Mouse (Mus musculus) fat pad, adult 2 months (tissue): ENCODE measurements around the gene Msl2.
A peak's percentile ranks its signal among the peaks of the same experiment; 100 is the strongest.

Experiments
- DNase-seq: peaks from one replicate; pipeline ENCODE4 v3.0.0-alpha.2; 2011; ENCODE audit warnings: low read depth, low spot score; ENCODE audit errors: extremely low read depth

Gene Msl2

DNA sequence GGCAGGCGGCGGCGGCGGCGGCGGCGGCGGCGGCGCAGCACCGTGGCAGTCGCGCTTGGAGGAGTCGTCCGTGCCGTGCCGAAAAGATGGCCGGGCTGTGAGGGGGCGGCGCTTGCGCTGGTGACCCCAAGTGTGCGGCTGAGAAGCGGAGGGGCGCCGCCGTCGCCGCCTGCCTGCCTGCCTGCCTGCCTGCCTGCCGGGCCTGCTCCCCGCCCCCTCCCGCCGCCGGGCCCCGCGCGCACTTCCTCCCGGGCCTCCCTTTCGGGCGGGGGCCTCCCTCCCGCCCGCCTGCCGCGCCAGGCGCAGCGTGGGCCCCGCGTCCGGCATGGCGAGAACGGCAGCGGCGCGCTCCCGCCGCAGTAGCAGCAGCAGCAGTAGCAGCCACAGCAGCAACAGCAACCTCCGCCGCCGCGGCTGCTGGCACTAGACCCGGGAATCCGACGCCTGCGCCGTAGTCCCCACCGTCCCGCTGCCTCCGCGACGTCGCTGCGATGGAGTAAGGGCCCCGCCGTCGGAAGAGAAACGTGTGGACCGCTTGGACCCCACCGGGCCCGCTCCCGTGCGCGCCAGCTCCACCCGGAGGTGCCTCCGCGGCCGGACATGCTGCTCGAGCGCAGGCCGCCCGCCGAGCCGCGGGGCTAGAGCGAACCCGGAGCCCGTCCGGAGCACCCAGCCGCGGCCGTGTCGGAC, 576 bp downstream of the Msl2 start:
- no peak for DNase-seq

DNA sequence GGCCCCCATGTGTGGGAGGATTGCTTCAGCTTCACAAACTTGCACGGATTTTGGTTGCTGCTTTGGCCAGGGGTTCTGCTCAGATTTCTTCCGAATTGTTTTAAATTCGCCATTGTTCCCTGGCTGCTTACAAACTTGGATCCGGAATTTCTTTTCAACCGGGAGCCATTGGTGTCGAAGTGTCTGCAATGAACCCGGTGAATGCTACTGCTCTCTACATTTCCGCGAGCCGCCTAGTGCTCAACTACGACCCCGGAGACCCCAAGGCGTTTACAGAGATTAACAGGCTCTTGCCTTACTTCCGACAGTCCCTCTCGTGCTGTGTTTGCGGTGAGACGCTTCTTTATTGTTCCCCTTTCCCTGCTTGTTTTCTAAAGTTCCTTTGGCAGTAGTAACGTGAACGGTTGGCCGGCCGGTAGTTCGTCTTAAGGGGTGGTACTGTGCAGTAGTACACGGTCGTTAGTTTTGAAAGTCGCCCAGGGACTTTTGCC, 1.2 kb downstream of the Msl2 start:
- DNase-seq: no peak

DNA sequence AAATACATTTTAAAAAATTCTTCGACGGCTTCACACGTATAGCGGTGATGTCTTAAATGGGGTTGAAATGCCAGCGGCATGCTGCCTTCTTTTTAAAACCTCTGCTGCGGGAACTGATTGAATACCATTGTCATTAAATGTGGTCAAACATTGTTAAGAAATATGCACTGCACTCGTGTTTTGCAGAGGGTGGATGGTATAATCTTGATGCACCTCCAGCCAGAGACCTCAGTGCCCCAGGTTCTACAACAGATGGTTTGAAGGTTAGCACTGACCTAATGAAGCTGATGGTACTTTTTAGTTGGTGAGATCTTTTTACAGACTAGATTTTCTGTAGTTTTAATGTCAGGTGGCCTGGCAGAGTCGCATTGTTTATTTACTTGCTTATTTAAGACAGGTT, 1.8 kb downstream of the Msl2 start:
- no peak for DNase-seq

DNA sequence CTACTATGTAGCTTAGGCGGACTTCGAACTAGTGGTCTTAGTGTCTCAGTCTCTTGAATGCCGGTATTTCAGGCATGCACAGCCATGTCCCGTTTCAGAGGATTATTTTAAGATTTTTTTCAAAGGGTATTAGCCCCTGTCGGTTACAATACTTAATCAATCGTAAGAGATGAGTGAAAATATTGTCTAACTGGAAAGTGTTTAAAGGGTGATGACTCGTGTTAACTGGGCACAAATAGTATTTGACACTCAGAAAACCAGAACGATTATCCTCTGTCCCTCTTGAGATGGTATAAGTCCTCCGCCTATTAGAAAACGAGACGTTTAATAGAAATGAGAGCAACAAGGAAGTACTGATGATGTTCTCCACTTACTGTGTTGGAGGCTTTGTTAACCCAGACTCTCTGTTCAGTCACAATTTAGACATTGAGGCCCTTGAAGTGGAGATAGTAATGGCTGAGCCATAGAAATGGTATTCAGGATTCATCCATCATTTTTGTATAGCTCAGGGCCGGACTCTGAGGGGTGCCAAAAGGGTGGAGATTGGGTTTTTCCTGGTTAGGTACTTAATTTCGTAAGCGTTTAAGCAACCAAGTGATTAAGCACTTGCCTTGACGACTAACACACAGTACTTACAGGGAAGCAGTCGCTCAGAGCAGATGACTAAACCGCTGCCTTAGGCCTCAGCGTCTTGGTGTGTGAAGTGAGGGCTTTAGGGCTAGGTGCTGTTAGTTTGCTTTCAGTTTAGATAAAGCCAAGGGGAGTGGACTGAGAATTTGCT, 2.4 kb downstream of the Msl2 start:
- peak; percentile 67 for DNase-seq

DNA sequence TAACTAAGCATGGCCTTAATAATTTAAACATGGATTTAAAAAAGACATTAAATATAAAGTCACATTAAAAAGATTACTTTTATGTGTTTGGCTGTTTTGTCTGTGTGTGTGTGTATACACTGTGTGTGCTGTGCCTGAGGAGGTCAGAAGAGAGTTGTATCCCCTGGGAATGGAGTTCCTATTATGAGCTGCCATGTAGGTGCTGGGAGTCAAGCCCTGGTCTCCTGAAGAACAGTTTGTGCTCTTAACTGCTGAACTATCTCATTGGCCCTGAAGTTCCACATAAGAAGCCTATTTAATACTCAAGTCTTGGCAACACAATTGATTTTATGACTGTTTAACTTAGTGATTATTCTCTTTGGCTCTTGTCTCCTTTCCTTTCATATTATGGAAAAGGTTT, 3.6 kb downstream of the Msl2 start:
- no peak for DNase-seq

DNA sequence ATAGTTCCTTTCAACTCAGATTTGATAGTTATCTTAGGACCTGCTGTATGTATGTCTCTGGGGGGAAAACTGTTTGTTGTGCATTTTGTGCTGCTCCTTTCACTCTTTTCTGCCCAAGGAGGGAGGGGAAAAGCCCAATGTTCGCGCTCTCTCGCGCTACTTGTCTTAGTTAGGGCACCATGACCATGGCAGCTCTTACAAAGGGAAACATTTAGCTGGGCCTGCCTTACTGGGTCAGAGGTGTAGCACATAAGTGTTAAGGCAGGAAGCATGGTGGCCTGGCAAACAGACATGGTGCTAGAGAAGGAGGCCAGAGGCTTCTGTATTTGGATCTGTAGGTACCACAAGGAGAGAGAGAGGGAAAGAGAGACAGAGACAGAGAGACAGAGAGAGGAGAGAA, 4.7 kb downstream of the Msl2 start:
- no peak for DNase-seq

DNA sequence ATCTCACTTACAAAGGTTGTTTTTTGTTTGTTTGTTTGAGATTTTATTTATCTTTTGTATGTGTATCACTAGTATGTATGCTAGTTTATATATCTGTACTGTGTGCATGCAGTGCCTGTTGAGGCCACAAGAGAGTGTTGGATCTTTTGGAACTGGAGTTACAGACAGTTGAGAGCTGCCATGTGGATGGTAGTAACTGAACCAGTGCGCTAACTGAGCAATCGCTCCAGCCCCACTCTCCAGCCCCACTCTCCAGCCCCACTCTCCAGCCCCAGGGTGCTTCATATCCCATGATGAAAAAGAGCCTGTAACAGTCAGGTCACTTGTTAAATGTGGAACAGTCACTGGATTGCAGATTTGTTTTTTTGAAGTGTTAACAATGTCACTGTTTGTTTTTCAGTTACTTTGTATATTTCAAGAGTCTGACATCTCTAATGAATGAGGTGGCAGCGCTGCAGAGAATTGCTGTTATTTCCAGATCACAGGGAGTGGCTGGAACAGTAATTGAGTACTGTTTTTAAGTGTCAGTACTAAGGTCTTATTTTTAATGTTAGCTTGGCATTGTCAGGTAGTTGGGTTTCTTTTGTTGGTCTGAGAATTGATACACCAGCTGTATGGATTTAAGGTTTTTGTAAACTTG, 6.3 kb downstream of the Msl2 start:
- no peak for DNase-seq

DNA sequence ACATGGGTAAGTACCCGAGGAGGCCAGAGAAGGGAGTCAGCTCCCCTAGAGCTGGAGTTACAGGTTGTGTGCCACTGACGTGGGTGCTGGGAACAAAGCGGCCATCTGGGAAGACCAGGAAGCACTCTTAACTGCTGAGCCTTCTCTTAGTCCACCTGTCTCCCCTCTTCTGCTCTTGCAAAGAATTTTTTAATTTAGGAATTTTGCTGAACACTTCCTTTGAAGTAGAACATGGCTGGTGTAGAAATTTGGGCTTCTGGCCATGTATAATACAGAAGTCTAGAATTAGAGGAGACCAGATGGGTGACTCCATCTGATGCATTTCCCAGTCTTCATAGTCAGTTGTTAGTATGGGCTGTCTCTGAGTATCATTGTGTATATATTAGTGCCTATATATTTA, 9.8 kb downstream of the Msl2 start:
- no peak for DNase-seq

DNA sequence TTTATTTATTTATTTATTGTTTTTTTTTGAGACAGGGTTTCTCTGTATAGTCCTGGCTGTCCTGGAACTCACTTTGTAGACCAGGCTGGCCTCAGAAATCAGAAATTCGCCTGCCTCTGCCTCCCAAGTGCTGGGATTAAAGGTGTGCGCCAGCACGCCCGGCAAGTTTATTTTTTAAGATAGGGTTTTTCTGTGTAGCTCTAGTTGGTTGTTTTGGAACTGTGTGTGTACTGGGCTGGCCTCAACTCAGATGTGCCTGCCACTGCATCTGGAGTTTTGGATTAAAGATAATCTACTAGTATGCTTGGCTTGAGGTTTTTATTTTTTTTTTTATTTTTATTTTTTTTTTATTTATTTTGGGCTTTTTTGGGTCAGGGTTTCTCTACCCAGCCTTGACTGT, 21.5 kb downstream of the Msl2 start:
- DNase-seq: no peak

DNA sequence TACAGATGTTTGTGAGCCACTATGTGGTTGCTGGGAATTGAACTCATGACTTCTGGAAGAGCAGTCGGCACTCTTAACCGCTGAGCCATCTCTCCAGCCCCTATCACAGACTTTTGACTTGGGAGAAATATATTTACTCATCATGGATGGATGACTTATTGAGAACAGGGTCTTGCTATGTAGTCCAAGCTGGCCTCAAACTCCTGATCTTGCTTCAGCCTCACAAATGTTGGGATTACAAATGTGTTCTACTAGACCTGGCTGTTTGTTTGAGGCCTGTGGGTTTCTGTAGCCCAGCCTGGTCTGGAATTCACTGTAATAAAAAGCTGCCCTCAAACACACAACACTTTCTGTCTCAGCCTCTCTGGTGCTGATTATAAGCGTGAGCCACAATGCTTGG, 22.6 kb downstream of the Msl2 start:
- DNase-seq: no peak

DNA sequence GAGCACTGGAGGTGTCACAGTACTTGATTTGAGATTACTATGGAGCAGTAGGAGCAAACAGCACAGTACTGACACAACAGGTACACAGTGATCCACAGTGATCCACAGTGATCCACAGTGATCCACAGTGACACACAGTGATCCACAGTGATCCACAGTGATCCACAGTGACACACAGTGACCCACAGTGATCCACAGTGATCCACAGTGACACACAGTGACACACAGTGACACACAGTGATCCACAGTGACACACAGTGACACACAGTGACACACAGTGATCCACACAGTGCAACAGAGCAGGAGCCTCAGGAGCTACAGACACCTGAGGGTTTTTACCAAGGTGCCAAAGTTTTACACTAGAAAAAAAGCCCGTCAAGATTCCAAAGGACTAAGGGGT, 23.6 kb downstream of the Msl2 start:
- no peak for DNase-seq

DNA sequence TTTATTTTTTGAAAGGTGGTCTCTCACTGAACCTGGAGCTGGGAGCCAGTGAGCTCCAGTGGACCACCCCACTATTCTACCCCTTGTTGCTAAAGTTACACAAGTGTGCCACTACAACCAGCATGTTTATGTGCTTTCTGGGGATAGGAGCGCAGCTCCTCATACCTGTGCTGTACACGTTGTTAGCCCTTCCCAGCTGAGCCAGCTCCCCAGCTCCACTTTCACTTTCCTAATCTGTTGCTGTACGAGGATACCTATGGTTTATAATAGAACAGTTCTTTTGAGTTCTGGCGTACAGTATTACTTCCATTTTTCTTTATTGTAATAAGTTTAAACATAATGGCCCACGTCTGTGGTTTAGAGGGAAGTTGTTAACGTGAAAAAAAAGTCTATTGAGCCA, 25.5 kb downstream of the Msl2 start:
- no peak for DNase-seq

DNA sequence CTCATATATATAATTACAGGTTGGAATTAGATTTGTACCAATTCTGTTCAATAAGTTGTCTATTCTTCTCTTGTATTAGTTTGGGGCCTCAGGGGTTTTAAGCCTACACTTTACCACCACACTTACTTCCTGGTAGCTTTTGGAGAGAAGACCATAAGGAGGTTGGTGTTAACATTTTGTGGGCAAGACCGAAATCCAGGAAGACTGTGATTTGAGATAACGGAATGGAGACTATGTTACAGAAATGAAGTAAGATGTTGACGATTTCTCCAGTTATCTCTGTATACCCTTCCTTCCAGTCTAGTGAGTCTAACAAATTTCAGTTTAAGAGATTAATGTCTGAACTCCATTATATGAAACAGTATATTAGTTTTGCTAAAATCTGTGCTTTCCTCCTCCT, 26.3 kb downstream of the Msl2 start:
- DNase-seq: no peak

DNA sequence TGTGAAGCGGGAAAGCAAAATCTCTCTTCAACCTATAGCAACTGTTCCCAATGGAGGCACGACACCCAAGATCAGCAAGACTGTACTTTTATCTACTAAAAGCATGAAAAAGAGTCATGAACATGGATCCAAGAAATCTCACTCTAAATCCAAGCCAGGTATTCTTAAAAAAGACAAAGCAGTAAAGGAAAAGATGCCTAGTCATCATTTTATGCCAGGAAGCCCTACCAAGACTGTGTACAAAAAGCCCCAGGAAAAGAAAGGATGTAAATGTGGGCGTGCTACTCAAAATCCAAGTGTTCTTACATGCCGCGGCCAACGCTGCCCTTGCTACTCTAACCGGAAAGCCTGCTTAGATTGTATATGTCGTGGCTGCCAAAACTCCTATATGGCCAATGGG, 27.6 kb downstream of the Msl2 start:
- DNase-seq: no peak

DNA sequence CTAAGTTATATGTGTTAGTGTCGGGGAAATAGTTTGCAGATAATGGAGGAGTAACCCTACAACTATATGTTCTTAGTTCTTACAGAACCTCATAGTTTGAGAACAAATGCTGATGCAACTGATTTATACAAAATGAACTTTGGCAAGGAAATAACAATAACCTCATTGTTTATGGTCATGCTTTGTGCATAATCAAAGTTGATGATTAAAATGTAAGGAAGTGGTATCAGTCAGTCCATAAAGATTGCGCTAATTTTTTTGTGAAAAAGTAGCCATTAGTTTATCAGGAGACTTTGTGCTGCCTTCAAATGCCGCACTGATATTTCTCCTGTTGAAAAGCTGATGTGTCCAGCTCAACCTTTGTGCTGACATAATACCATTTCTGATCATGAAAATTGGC, 28.4 kb downstream of the Msl2 start:
- no peak for DNase-seq

DNA sequence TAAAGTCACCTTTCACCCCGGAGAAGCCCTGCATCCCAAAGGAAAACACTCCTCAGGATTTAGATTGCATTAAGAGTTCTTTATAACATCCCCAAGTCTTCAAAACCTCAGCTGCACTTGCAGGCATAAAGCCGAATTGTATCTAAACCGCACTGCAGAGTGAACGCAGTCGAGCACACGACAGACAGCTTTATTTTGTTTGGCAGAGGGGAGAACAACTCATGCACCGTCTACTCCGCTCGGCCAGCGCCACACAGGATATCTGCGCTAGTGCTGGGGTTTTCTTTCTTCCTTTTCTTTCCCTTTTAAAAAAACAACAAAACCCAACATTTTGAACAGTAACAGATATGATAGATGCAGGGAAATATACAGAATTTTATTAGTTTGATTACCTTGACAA, 31.0 kb downstream of the Msl2 start:
- no peak for DNase-seq

DNA sequence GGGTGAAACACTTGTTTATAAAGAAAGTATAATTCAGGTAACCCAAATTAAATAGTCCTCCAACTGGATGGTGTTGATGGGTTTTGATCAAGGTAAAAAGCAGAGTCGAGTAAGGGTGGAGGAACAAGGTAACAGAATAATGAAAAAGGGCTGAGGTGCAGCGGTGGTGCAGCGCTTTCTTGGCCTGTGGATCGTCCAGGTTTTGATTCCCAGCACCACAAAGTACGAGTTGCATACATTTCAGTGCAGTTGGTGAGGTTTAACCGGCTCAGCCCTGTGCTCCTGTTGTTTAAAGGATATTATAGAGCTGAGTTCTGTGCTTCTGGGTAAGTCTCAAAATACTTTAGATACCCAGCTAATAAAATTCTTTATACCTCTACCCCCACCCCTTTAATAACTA, 31.8 kb downstream of the Msl2 start:
- DNase-seq: no peak

DNA sequence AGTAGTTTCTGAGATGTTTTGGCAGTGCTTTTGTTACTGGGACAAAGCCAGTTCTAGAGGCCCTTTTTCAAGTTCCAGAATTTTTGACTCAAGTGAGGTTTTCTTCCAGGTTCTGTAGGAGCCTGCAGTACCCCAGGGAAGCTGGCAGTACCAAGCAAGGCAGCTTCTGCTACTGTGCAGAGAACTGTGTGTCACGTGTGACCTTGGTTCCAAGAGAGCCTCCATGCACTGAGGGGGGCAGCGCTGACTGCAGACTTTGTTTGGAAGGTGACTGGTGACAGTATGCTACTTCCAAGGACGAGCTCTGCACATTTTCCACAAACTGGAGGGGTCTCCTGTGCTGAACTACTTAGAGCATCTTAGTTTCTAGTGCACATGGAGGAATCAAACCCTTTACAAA, 33.5 kb downstream of the Msl2 start:
- no peak for DNase-seq

DNA sequence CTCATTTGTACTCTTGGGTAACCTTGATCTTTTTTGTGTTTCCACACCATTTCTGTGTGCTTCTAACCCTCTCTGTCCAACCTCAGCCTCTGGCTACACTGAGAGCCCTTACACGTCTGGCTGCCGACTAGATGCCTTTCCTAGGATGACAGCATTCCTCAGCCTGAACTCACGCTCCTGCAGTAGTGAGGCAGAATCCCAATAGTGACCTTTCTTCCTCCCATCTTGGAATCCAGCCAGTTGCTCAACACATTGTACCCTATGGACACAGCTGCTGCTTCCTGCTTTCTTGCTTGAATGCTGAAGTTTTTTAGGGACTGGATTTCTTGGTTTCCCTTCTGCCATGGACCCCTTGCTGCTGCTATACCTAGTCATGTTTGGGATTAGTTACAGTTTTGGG, 36.1 kb downstream of the Msl2 start:
- no peak for DNase-seq

DNA sequence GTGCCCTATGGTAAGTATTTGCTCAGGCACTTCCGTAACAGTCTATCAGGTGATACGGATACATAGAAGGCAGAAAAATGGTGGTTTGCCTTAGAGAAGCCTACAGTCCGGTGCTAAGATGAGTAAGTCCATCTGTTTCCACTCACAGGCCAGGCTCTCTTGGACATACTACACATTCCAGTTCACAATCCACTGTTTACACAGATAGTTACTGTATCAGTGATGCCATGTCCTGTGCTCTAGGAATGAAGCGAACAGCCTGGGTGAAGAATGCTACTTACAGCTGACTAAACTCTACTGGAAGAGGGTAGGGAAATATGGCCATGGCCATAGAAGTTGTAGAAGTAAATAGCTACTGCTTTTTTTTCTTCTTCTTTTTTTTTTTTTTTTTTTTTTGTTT, 39.4 kb downstream of the Msl2 start:
- DNase-seq: no peak

DNA sequence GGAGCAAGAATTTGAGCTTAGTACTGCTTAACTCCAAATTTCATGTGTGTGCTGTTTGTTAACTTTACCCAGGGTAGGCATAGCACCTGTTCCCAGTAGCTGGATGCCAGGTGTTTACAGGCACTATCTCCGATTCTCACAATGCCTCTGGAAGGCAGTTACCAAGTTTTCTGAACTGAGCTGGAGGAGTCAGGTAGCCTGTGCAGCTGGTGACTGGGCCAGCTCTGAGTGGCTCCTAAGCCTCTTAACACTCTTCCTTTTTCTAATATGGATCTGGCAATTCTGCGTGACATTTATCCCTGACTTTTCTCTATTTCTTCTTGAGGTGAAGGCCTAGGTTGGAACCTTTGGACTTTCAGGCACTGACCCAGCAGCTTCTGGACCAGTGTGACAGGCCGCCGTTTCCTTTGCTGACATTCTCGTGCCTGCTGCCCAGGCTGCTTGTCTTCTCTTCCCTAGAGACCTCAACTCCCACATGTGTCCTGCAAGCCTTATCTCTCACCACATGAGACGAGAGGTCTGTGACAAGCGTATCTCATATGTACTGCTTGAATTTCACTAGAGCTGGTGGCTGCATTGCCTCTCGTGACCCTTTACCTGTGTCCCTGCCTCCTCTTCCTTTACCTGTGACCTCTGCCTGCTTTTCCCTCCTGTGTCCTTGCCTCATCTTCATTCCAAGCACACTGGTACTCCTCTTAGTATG, 40.4 kb downstream of the Msl2 start:
- DNase-seq: no peak

DNA sequence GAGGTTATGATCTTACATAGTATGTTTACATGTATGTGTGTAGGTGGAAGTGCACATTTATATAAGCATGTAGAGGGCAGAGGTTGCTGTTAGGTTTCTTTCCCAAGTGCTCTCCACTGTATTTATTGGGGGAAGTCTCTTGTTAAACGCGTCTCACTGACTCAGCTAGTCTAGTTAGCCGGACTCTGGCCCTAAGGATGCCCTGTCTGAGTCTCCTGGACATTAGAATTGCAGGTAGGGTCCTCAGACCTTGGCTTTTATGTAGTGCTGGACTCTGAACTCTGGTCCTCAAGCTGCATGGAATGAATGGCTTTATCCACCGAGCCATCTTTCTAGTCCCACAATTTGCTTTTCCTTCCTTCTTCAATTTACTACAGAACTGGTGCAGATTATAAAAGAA, 69.7 kb downstream of the Msl2 start:
- no peak for DNase-seq
